Mouse (Mus musculus) MEL (cell line): ENCODE data around the gene Kcnab1. TPM values are rescaled to one million over a fixed set of nuclear protein-coding genes. Genes with fewer than 3 reads are reported as not detected.

Experiments
- DNase-seq: peaks from one replicate; pipeline ENCODE4 v3.0.0; 2011; ENCODE audit warnings: low read depth, low spot score
- H3K27ac ChIP-seq: 2 replicates; pipeline ENCODE4 v1.5.1; 2012; ENCODE audit warnings: low read depth, mild to moderate bottlenecking, control low read depth, low read length, moderate library complexity; ENCODE audit not compliant: control insufficient read depth
- H3K27me3 ChIP-seq, 2 experiments: fragments of 150-350 bp in 1 of 2; sonication (generic) in 1 of 2; 2 replicates each; pipeline ENCODE4 v1.6.1; 2012; ENCODE audit warnings: low read length in 2 of 2, mild to moderate bottlenecking in 2 of 2, improper control_type of control experiment in 1 of 2, moderate library complexity in 1 of 2; ENCODE audit not compliant: insufficient read depth in 2 of 2, control insufficient read depth in 1 of 2
- H3K36me3 ChIP-seq, 2 experiments: 2 replicates each; pipeline ENCODE4 v1.6.1; 2012 to 2014; ENCODE audit warnings: low read length in 2 of 2, improper control_type of control experiment in 1 of 2, inconsistent platforms in 1 of 2, mild to moderate bottlenecking in 1 of 2; ENCODE audit not compliant: insufficient read depth in 2 of 2, control insufficient read depth in 1 of 2
- H3K4me1 ChIP-seq, 2 experiments: fragments of 150-350 bp in 1 of 2; sonication (generic) in 1 of 2; 2 replicates each; pipeline ENCODE4 v1.6.1; 2012; ENCODE audit warnings: low read length in 2 of 2, improper control_type of control experiment in 1 of 2, mild to moderate bottlenecking in 1 of 2; ENCODE audit not compliant: insufficient read depth in 2 of 2, control insufficient read depth in 1 of 2
- H3K4me3 ChIP-seq, 2 experiments: fragments of 150-350 bp in 1 of 2; sonication (generic) in 1 of 2; 2 replicates each; pipeline ENCODE4 v1.5.1; 2012; ENCODE audit warnings: low read depth in 2 of 2, low read length in 2 of 2, mild to moderate bottlenecking in 2 of 2, moderate library complexity in 2 of 2, control low read depth in 1 of 2, improper control_type of control experiment in 1 of 2; ENCODE audit not compliant: control insufficient read depth in 1 of 2, insufficient read depth in 1 of 2
- H3K79me2 ChIP-seq: 2 replicates; pipeline ENCODE4 v1.6.1; 2012; ENCODE audit warnings: mild to moderate bottlenecking, low read length, moderate library complexity; ENCODE audit not compliant: control insufficient read depth, poor library complexity, insufficient read depth
- H3K9ac ChIP-seq: 2 replicates; pipeline ENCODE4 v1.6.1; 2012; ENCODE audit warnings: low read depth, mild to moderate bottlenecking, control low read depth, low read length, moderate library complexity; ENCODE audit not compliant: control insufficient read depth, poor library complexity, severe bottlenecking
- H3K9me3 ChIP-seq: fragments of 150-350 bp; sonication (generic); replicated peaks from 2 replicates; pipeline ENCODE4 v1.6.1; 2012; ENCODE audit warnings: mild to moderate bottlenecking, low read length, improper control_type of control experiment, moderate library complexity; ENCODE audit not compliant: insufficient read depth
- BHLHE40 ChIP-seq: IDR thresholded peaks from 2 replicates; pipeline ENCODE4 v1.6.1; 2012; ENCODE audit warnings: low read depth, mild to moderate bottlenecking, inconsistent platforms, low read length, improper control_type of control experiment, borderline replicate concordance
- CHD1 ChIP-seq: IDR thresholded peaks from 2 replicates; pipeline ENCODE4 v1.6.1; 2012; ENCODE audit warnings: low read depth, mild to moderate bottlenecking, inconsistent platforms, low read length, improper control_type of control experiment
- CTCF ChIP-seq, 3 experiments: IDR thresholded peaks in 2 of 3; conservative IDR thresholded peaks in 1 of 3; 2 replicates each; pipeline ENCODE4 v1.5.1; 2011 to 2012; ENCODE audit warnings: low read length in 3 of 3, low read depth in 2 of 3, mild to moderate bottlenecking in 2 of 3, improper control_type of control experiment in 1 of 3, inconsistent platforms in 1 of 3, mixed read lengths in 1 of 3, moderate library complexity in 1 of 3; ENCODE audit not compliant: control insufficient read depth in 1 of 3, insufficient read depth in 1 of 3, poor library complexity in 1 of 3, severe bottlenecking in 1 of 3
- ELF1 ChIP-seq: IDR thresholded peaks from 2 replicates; pipeline ENCODE4 v1.6.1; 2014; ENCODE audit warnings: low read depth, mild to moderate bottlenecking, inconsistent platforms, low read length, improper control_type of control experiment, moderate library complexity
- EP300 ChIP-seq, 2 experiments: IDR thresholded peaks; 2 replicates each; pipeline ENCODE4 v1.6.1; 2011; ENCODE audit warnings: improper control_type of control experiment in 2 of 2, low read length in 2 of 2, low read depth in 1 of 2, mild to moderate bottlenecking in 1 of 2
- ETS1 ChIP-seq: IDR thresholded peaks from 2 replicates; pipeline ENCODE4 v1.6.1; 2012; ENCODE audit warnings: low read depth, mild to moderate bottlenecking, inconsistent platforms, low read length, improper control_type of control experiment, moderate library complexity
- HCFC1 ChIP-seq: IDR thresholded peaks from 2 replicates; pipeline ENCODE4 v1.6.1; 2012; ENCODE audit warnings: low read depth, mild to moderate bottlenecking, inconsistent platforms, low read length, improper control_type of control experiment, moderate library complexity
- MAFK ChIP-seq: IDR thresholded peaks from 2 replicates; pipeline ENCODE4 v1.6.1; 2011; ENCODE audit warnings: low read depth, mild to moderate bottlenecking, low read length, improper control_type of control experiment, borderline replicate concordance
- MAX ChIP-seq: IDR thresholded peaks from 2 replicates; pipeline ENCODE4 v1.6.1; 2011; ENCODE audit warnings: low read length, improper control_type of control experiment
- MAZ ChIP-seq: IDR thresholded peaks from 2 replicates; pipeline ENCODE4 v1.6.1; 2012; ENCODE audit warnings: low read depth, mild to moderate bottlenecking, inconsistent platforms, low read length, improper control_type of control experiment
- MXI1 ChIP-seq: IDR thresholded peaks from 2 replicates; pipeline ENCODE4 v1.6.1; 2011; ENCODE audit warnings: mild to moderate bottlenecking, low read depth, low read length, improper control_type of control experiment
- MYC ChIP-seq: IDR thresholded peaks from 2 replicates; pipeline ENCODE4 v1.6.1; 2011; ENCODE audit warnings: low read depth, mild to moderate bottlenecking, low read length, improper control_type of control experiment, moderate library complexity
- NRF1 ChIP-seq: IDR thresholded peaks from 2 replicates; pipeline ENCODE4 v1.6.1; 2014; ENCODE audit warnings: low read depth, mild to moderate bottlenecking, inconsistent platforms, low read length, improper control_type of control experiment, moderate library complexity; ENCODE audit not compliant: poor library complexity, insufficient read depth, severe bottlenecking
- POLR2A ChIP-seq, 2 experiments: IDR thresholded peaks; 2 replicates each; pipeline ENCODE4 v1.6.1; 2011 to 2012; ENCODE audit warnings: low read length in 2 of 2, mild to moderate bottlenecking in 2 of 2, control low read depth in 1 of 2, improper control_type of control experiment in 1 of 2, low read depth in 1 of 2, moderate library complexity in 1 of 2; ENCODE audit not compliant: control insufficient read depth in 1 of 2, insufficient read depth in 1 of 2, poor library complexity in 1 of 2
- POLR2AphosphoS2 ChIP-seq: IDR thresholded peaks from 2 replicates; pipeline ENCODE4 v1.6.1; 2011; ENCODE audit warnings: low read length, improper control_type of control experiment
- POLR2AphosphoS5 ChIP-seq: IDR thresholded peaks from 2 replicates; pipeline ENCODE4 v1.6.1; 2012; ENCODE audit warnings: low read depth, borderline replicate concordance, mild to moderate bottlenecking, inconsistent platforms, low read length, moderate library complexity, mixed read lengths
- RAD21 ChIP-seq: IDR thresholded peaks from 2 replicates; pipeline ENCODE4 v1.6.1; 2011; ENCODE audit warnings: mild to moderate bottlenecking, low read depth, low read length, improper control_type of control experiment
- TAL1 ChIP-seq: IDR thresholded peaks from 2 replicates; pipeline ENCODE4 v1.6.1; 2012; ENCODE audit warnings: mild to moderate bottlenecking, inconsistent platforms, low read length, moderate library complexity, mixed read lengths
- TBP ChIP-seq: IDR thresholded peaks from 2 replicates; pipeline ENCODE4 v1.8.0; 2011; ENCODE audit warnings: low read depth, low read length, improper control_type of control experiment
- ZC3H11A ChIP-seq: IDR thresholded peaks from 2 replicates; pipeline ENCODE4 v1.6.1; 2012; ENCODE audit warnings: low read depth, mild to moderate bottlenecking, inconsistent platforms, low read length, improper control_type of control experiment
- ZNF384 ChIP-seq: IDR thresholded peaks from 2 replicates; pipeline ENCODE4 v1.6.1; 2012; ENCODE audit warnings: low read depth, mild to moderate bottlenecking, inconsistent platforms, low read length, improper control_type of control experiment
- polyA plus RNA-seq, 2 experiments: library from polyadenylated mRNA; stranded (reverse) in 1 of 2; unstranded in 1 of 2; fragments of >175 nt in 1 of 2; fragments of >200 nt in 1 of 2; gene quantifications; 2 replicates each; pipeline versions ENCODE4 v1.2.1 to v1.2.4; 2012; ENCODE audit warnings: low replicate concordance in 2 of 2, low read depth in 1 of 2; ENCODE audit not compliant: insufficient read length in 2 of 2, insufficient read depth in 1 of 2, missing spikeins in 1 of 2
- total RNA-seq: library from RNA; depleted of rRNA; stranded (reverse); fragments of 300-350 nt; gene quantifications from 2 replicates; pipeline ENCODE4 v1.2.3, GENCODE M21; 2012

The Kcnab1 gene
- total and polyA plus RNA-seq, 3 experiments = 0.06 to 0.08 TPM; not detected in 1

GRCm38 (mm10) chr3:65214635-65215034 lies 105.5 kb downstream of the Kcnab1 start:
- Histone ChIP-seq H3K9me3 (no peaks in the 10 kb centered on the region), H3K27me3 (no peaks in the 10 kb centered on the region; a peak in 1 of 4 replicates), H3K4me1 (no peaks in the 10 kb centered on the region), H3K36me3 (no peaks in the 10 kb centered on the region), H3K27ac (no peak overlapping the region), H3K9ac (no peak overlapping the region), H3K4me3 (no peak overlapping the region), H3K79me2 (no peaks in the 10 kb centered on the region)
- no peak for DNase-seq
- TF ChIP-seq POLR2AphosphoS2 = no peak
- TF ChIP-seq MAFK = no peak
- TF ChIP-seq EP300 (IDR thresholded peaks at IDR 0.05; ENCODE audit: low read depth in 1 of 2, low read length in 2 of 2) = no peak
- no peak for TF ChIP-seq POLR2A (IDR thresholded peaks at IDR 0.05; ENCODE audit: control insufficient read depth in 1 of 2, insufficient read depth in 1 of 2, low read depth in 1 of 2, low read length in 2 of 2, poor library complexity in 1 of 2)
- no peak for TF ChIP-seq ETS1
- TF ChIP-seq RAD21 = no peak
- no peak for TF ChIP-seq CHD1
- no peak for TF ChIP-seq TBP
- no peak for TF ChIP-seq MYC
- TF ChIP-seq TAL1 = no peak
- TF ChIP-seq MXI1 = no peak
- no peak for TF ChIP-seq MAZ
- no peak for TF ChIP-seq ZC3H11A
- no peak for TF ChIP-seq NRF1
- no peak for TF ChIP-seq ELF1
- TF ChIP-seq BHLHE40 = no peak

- Histone ChIP-seq H3K79me2 (no peaks in the 10 kb centered on the region), H3K9me3 (no peaks in the 10 kb centered on the region), H3K4me3 (no peak overlapping the region), H3K4me1 (no peaks in the 10 kb centered on the region), H3K27ac (no peak overlapping the region), H3K27me3 (no peaks in the 10 kb centered on the region), H3K36me3 (no peaks in the 10 kb centered on the region)
- TF ChIP-seq HCFC1 (no peak), POLR2AphosphoS5 (no peak), TAL1 (no peak), CTCF (IDR thresholded peaks at IDR 0.05 in 2 of 3, conservative IDR thresholded peaks at IDR 0.05 in 1 of 3; ENCODE audit: control insufficient read depth in 1 of 3, insufficient read depth in 1 of 3, low read depth in 2 of 3, low read length in 3 of 3, poor library complexity in 1 of 3, severe bottlenecking in 1 of 3) (no peak), ZNF384 (no peak), POLR2A (IDR thresholded peaks at IDR 0.05; ENCODE audit: control insufficient read depth in 1 of 2, insufficient read depth in 1 of 2, low read depth in 1 of 2, low read length in 2 of 2, poor library complexity in 1 of 2) (no peak), BHLHE40 (no peak), MAX (no peak)
- TF ChIP-seq, all 39 proteins: peak for 0
- no peak for DNase-seq
- H3K9ac ChIP-seq = no peak overlapping the region
These were observed 108.7 kb downstream of the Kcnab1 start for GRCm38 (mm10) chr3:65217673-65218579.
